Mouse (Mus musculus): ENCODE data around the gene Eva1b. TPM values are rescaled to one million over a fixed set of nuclear protein-coding genes. Genes with fewer than 3 reads are reported as not detected.

Eva1b gene
- 130 and 149 TPM in 2 replicates for polyA plus RNA-seq (2015; fragmentation: Nextera tagmentation; extraction: Ambion mirVana)

- Histone ChIP-seq H3K9me3 (replicated peaks; ENCODE audit: low read length) (no peaks in the 10 kb centered on the region), H3K36me3 (ENCODE audit: insufficient read depth, low read length) (0 out of 2 replicates have a peak, but pooled peaks cover 14% of the 10 kb centered on the region), H3K4me2 (ENCODE audit: low read length) (peak within 1 kb of the TSS; percentile 66), H3K4me3 (replicated peaks; ENCODE audit: low read depth, low read length) (peak within 1 kb of the TSS; percentile 55), H3K27me3 (ENCODE audit: insufficient read depth, low read length) (no peaks in the 10 kb centered on the region), H3K9ac (ENCODE audit: low read depth, low read length) (peak within 1 kb of the TSS; percentile 87), H3K27ac (peak within 1 kb of the TSS; percentile 96), H3K4me1 (replicated peaks; ENCODE audit: insufficient read depth, low read length) (peaks cover 37% of the 10 kb centered on the region)
- no peak for TF ChIP-seq CTCF (IDR thresholded peaks at IDR 0.05; ENCODE audit: low read depth)
- WGBS: 2% methylated on average over 24 of the region's 24 CpGs
- DNase-seq (ENCODE audit: low spot score) (peak; percentile 97), ATAC-seq (replicated peaks; ENCODE audit: low FRiP score, low read depth) (peak; percentile 87)
These were observed at the start of gene Eva1b for GRCm38 (mm10) chr4:126147533-126148160. Eva1b (plus strand) TSS chr4:126147744.

GRCm38 (mm10) chr4:126099365-126099764 lies 48.2 kb upstream of the Eva1b start:
- ATAC-seq (replicated peaks; ENCODE audit: low FRiP score, low read depth) (no peak), DNase-seq (ENCODE audit: low spot score) (no peak)
- Histone ChIP-seq H3K27ac (no peak overlapping the region), H3K4me2 (ENCODE audit: low read length) (no peak overlapping the region), H3K4me3 (replicated peaks; ENCODE audit: low read depth, low read length) (no peak overlapping the region), H3K9ac (ENCODE audit: low read depth, low read length) (no peak overlapping the region), H3K27me3 (ENCODE audit: insufficient read depth, low read length) (no peaks in the 10 kb centered on the region), H3K4me1 (replicated peaks; ENCODE audit: insufficient read depth, low read length) (peaks cover 18% of the 10 kb centered on the region; the same call in 1 of the 2 replicates), H3K36me3 (ENCODE audit: insufficient read depth, low read length) (0 out of 2 replicates have a peak, but pooled peaks cover 2% of the 10 kb centered on the region), H3K9me3 (replicated peaks; ENCODE audit: low read length) (no peaks in the 10 kb centered on the region)
- TF ChIP-seq CTCF (IDR thresholded peaks at IDR 0.05; ENCODE audit: low read depth): no peak
- 95% methylated on average over 3 of the region's 3 CpGs for WGBS

GRCm38 (mm10) chr4:126100764-126101163 lies 46.8 kb upstream of the Eva1b start:
- WGBS: 80% methylated on average over 3 of the region's 3 CpGs
- 0 out of 2 replicates have a peak, but pooled peaks cover 2% of the 10 kb centered on the region for H3K36me3 ChIP-seq (ENCODE audit: insufficient read depth, low read length)
- H3K9ac ChIP-seq (ENCODE audit: low read depth, low read length): no peak overlapping the region
- no peak for ATAC-seq (replicated peaks; ENCODE audit: low FRiP score, low read depth)
- H3K4me2 ChIP-seq (ENCODE audit: low read length): no peak overlapping the region
- no peak for TF ChIP-seq CTCF (IDR thresholded peaks at IDR 0.05; ENCODE audit: low read depth)
- H3K27me3 ChIP-seq (ENCODE audit: insufficient read depth, low read length): no peaks in the 10 kb centered on the region
- H3K4me3 ChIP-seq (replicated peaks; ENCODE audit: low read depth, low read length): no peak overlapping the region
- H3K9me3 ChIP-seq (replicated peaks; ENCODE audit: low read length): no peaks in the 10 kb centered on the region
- no peak for DNase-seq (ENCODE audit: low spot score)
- H3K4me1 ChIP-seq (replicated peaks; ENCODE audit: insufficient read depth, low read length): peaks cover 27% of the 10 kb centered on the region
- H3K27ac ChIP-seq: no peak overlapping the region

- peak overlapping the region; percentile 87 for H3K27ac ChIP-seq
- peak overlapping the region; percentile 96; the same call in 1 of the 2 replicates for H3K4me2 ChIP-seq (ENCODE audit: low read length)
- no peak for TF ChIP-seq CTCF (IDR thresholded peaks at IDR 0.05; ENCODE audit: low read depth)
- H3K36me3 ChIP-seq (ENCODE audit: insufficient read depth, low read length): 0 out of 2 replicates have a peak, but pooled peaks cover 2% of the 10 kb centered on the region
- H3K4me1 ChIP-seq (replicated peaks; ENCODE audit: insufficient read depth, low read length): peaks cover 30% of the 10 kb centered on the region
- ATAC-seq (replicated peaks; ENCODE audit: low FRiP score, low read depth): no peak
- WGBS: 47% methylated on average over 7 of the region's 7 CpGs
- DNase-seq (ENCODE audit: low spot score): no peak
- H3K4me3 ChIP-seq (replicated peaks; ENCODE audit: low read depth, low read length): no peak overlapping the region
- H3K9me3 ChIP-seq (replicated peaks; ENCODE audit: low read length): no peaks in the 10 kb centered on the region
- no peak overlapping the region for H3K9ac ChIP-seq (ENCODE audit: low read depth, low read length)
- no peaks in the 10 kb centered on the region for H3K27me3 ChIP-seq (ENCODE audit: insufficient read depth, low read length)
These were observed 45.3 kb upstream of the Eva1b start for GRCm38 (mm10) chr4:126102061-126102841.

GRCm38 (mm10) chr4:126103057-126103581 lies 44.4 kb upstream of the Eva1b start:
- Histone ChIP-seq H3K4me2 (ENCODE audit: low read length) (peak overlapping the region; percentile 96), H3K9ac (ENCODE audit: low read depth, low read length) (peak overlapping the region; percentile 52), H3K9me3 (replicated peaks; ENCODE audit: low read length) (no peaks in the 10 kb centered on the region), H3K4me3 (replicated peaks; ENCODE audit: low read depth, low read length) (peak overlapping the region; percentile 97), H3K27ac (peak overlapping the region; percentile 87), H3K27me3 (ENCODE audit: insufficient read depth, low read length) (no peaks in the 10 kb centered on the region), H3K36me3 (ENCODE audit: insufficient read depth, low read length) (0 out of 2 replicates have a peak, but pooled peaks cover 2% of the 10 kb centered on the region), H3K4me1 (replicated peaks; ENCODE audit: insufficient read depth, low read length) (peaks cover 35% of the 10 kb centered on the region)
- DNase-seq (ENCODE audit: low spot score): peak; percentile 91
- TF ChIP-seq CTCF (IDR thresholded peaks at IDR 0.05; ENCODE audit: low read depth): no peak
- ATAC-seq (replicated peaks; ENCODE audit: low FRiP score, low read depth): peak; percentile 55
- WGBS: under 1% methylated on average over 15 of the region's 15 CpGs

GRCm38 (mm10) chr4:126103590-126104068 lies 43.9 kb upstream of the Eva1b start, which contains the start of gene Stk40:
Stk40 (plus strand) TSS chr4:126103957.
- Histone ChIP-seq H3K4me3 (replicated peaks; ENCODE audit: low read depth, low read length) (peak within 1 kb of the TSS; percentile 97), H3K27ac (peak within 1 kb of the TSS; percentile 89), H3K27me3 (ENCODE audit: insufficient read depth, low read length) (no peaks in the 10 kb centered on the region), H3K9me3 (replicated peaks; ENCODE audit: low read length) (no peaks in the 10 kb centered on the region), H3K9ac (ENCODE audit: low read depth, low read length) (peak within 1 kb of the TSS; percentile 92), H3K36me3 (ENCODE audit: insufficient read depth, low read length) (no peaks in the 10 kb centered on the region), H3K4me1 (replicated peaks; ENCODE audit: insufficient read depth, low read length) (peaks cover 39% of the 10 kb centered on the region), H3K4me2 (ENCODE audit: low read length) (peak within 1 kb of the TSS; percentile 96)
- DNase-seq (ENCODE audit: low spot score): peak; percentile 100
- 2% methylated on average over 34 of the region's 34 CpGs for WGBS
- peak; percentile 80 for TF ChIP-seq CTCF (IDR thresholded peaks at IDR 0.05; ENCODE audit: low read depth)
- ATAC-seq (replicated peaks; ENCODE audit: low FRiP score, low read depth): peak; percentile 93
